Mouse (Mus musculus) MEL (cell line): Measurements from ENCODE around the gene She.

Experiments used
- MAFK ChIP-seq: IDR thresholded peaks from 2 replicates; pipeline ENCODE4 v1.6.1; 2011; ENCODE audit warnings: low read depth, mild to moderate bottlenecking, low read length, improper control_type of control experiment, borderline replicate concordance
- POLR2A ChIP-seq, 2 experiments: IDR thresholded peaks; 2 replicates each; pipeline ENCODE4 v1.6.1; 2011 to 2012; ENCODE audit warnings: low read length in 2 of 2, mild to moderate bottlenecking in 2 of 2, control low read depth in 1 of 2, improper control_type of control experiment in 1 of 2, low read depth in 1 of 2, moderate library complexity in 1 of 2; ENCODE audit not compliant: control insufficient read depth in 1 of 2, insufficient read depth in 1 of 2, poor library complexity in 1 of 2
- ZNF384 ChIP-seq: IDR thresholded peaks from 2 replicates; pipeline ENCODE4 v1.6.1; 2012; ENCODE audit warnings: low read depth, mild to moderate bottlenecking, inconsistent platforms, low read length, improper control_type of control experiment

GRCm38 (mm10) chr3:89843148-89843547, 12.0 kb downstream of the She start:
- TF ChIP-seq MAFK = no peak
- TF ChIP-seq ZNF384 = no peak
- TF ChIP-seq POLR2A (IDR thresholded peaks at IDR 0.05; ENCODE audit: control insufficient read depth in 1 of 2, insufficient read depth in 1 of 2, low read depth in 1 of 2, low read length in 2 of 2, poor library complexity in 1 of 2) = peak in 1 of 2 experiments; percentile 54; a peak in 1 of 4 replicates
